Mouse (Mus musculus) ES-Bruce4 (cell line): ENCODE measurements around the gene Cldn6. TPM values are rescaled to one million over a fixed set of nuclear protein-coding genes. Genes with fewer than 3 reads are reported as not detected.

Source experiments
- H3K27ac ChIP-seq: 2 replicates; pipeline ENCODE4 v1.5.1; 2012; ENCODE audit warnings: low read length, inconsistent platforms; ENCODE audit not compliant: insufficient read depth
- H3K27me3 ChIP-seq: 2 replicates; pipeline ENCODE4 v1.6.1; 2012; ENCODE audit warnings: mild to moderate bottlenecking, low read length, inconsistent platforms; ENCODE audit not compliant: control insufficient read depth, poor library complexity, insufficient read depth, severe bottlenecking
- H3K36me3 ChIP-seq: 2 replicates; pipeline ENCODE4 v1.6.1; 2012; ENCODE audit warnings: inconsistent platforms, mild to moderate bottlenecking, low read length, moderate library complexity; ENCODE audit not compliant: control insufficient read depth, poor library complexity, insufficient read depth, severe bottlenecking
- H3K4me1 ChIP-seq: one replicate; pipeline ENCODE4 v1.8.1; 2011; ENCODE audit warnings: low read length; ENCODE audit not compliant: control insufficient read depth, insufficient read depth
- H3K4me3 ChIP-seq: 2 replicates; pipeline ENCODE4 v1.5.1; 2011; ENCODE audit warnings: low read depth, mild to moderate bottlenecking, low read length
- H3K9ac ChIP-seq: 2 replicates; pipeline ENCODE4 v1.6.1; 2012; ENCODE audit warnings: low read depth, mild to moderate bottlenecking, inconsistent platforms; ENCODE audit not compliant: poor library complexity, severe bottlenecking
- H3K9me3 ChIP-seq: replicated peaks from 2 replicates; pipeline ENCODE4 v1.6.1; 2012; ENCODE audit warnings: mild to moderate bottlenecking, low read length, inconsistent platforms; ENCODE audit not compliant: control insufficient read depth, poor library complexity, insufficient read depth, severe bottlenecking
- CTCF ChIP-seq: IDR thresholded peaks from one replicate; pipeline ENCODE4 v1.8.1; 2011; ENCODE audit warnings: low read depth, low read length
- EP300 ChIP-seq: IDR thresholded peaks from 2 replicates; pipeline ENCODE4 v1.6.1; 2011; ENCODE audit warnings: low read depth, low read length; ENCODE audit not compliant: insufficient read depth
- POLR2A ChIP-seq: IDR thresholded peaks from one replicate; pipeline ENCODE4 v1.8.1; 2011; ENCODE audit warnings: low read length; ENCODE audit not compliant: insufficient read depth
- polyA plus RNA-seq: library from polyadenylated mRNA; stranded (reverse); fragments of >200 nt; gene quantifications from 2 replicates; pipeline ENCODE4 v1.2.4, GENCODE M21; 2011; ENCODE audit warnings: low read depth; ENCODE audit not compliant: missing spikeins, insufficient read depth, insufficient read length

Gene Cldn6
- polyA plus RNA-seq, 1 experiment, result 300 TPM

- Histone ChIP-seq H3K9me3 (no peaks in the 10 kb centered on the region), H3K27ac (no peak overlapping the region), H3K36me3 (no peaks in the 10 kb centered on the region), H3K27me3 (no peaks in the 10 kb centered on the region), H3K4me3 (no peak overlapping the region), H3K4me1 (peaks cover under 1% of the 10 kb centered on the region), H3K9ac (no peak overlapping the region)
- TF ChIP-seq POLR2A, result no peak
- no peak for TF ChIP-seq CTCF
- no peak for TF ChIP-seq EP300
Observed at GRCm38 (mm10) chr17:23730441-23730840, 51.4 kb downstream of the Cldn6 start.

Other genes starting within 250 kb of the Cldn6 start
- gene Vmn2r117, start 199.6 kb upstream of the Cldn6 start, polyA plus RNA-seq, result not detected in 2 replicates
- gene Zfp213, start 115.0 kb upstream of the Cldn6 start, polyA plus RNA-seq, result 4.2 and 4.9 TPM in 2 replicates
- 25.1 and 27.7 TPM in 2 replicates for gene Zfp13, start 79.8 kb upstream of the Cldn6 start, polyA plus RNA-seq
- 51.8 and 58.5 TPM in 2 replicates for gene Zscan10, start 78.4 kb upstream of the Cldn6 start, polyA plus RNA-seq
- gene Mmp25, start 34.0 kb upstream of the Cldn6 start, polyA plus RNA-seq, result 10.9 and 12.6 TPM in 2 replicates
- gene Bicdl2, start 18.7 kb upstream of the Cldn6 start, polyA plus RNA-seq, result 2.9 and 3.2 TPM in 2 replicates
- 145 and 149 TPM in 2 replicates for gene Hcfc1r1, start 5.7 kb upstream of the Cldn6 start, polyA plus RNA-seq
- gene Thoc6, start 5.4 kb upstream of the Cldn6 start, polyA plus RNA-seq, result 57.3 and 63.1 TPM in 2 replicates
- gene Tnfrsf12a, start 1.8 kb upstream of the Cldn6 start, polyA plus RNA-seq, result 51.7 and 61.7 TPM in 2 replicates
- 1.7 and 2.9 TPM in 2 replicates for gene Cldn9, start 4.8 kb downstream of the Cldn6 start, polyA plus RNA-seq
- gene 1520401A03Rik, start 43.5 kb downstream of the Cldn6 start, polyA plus RNA-seq, result 3.6 and 4.1 TPM in 2 replicates
- gene Pkmyt1, start 47.1 kb downstream of the Cldn6 start, polyA plus RNA-seq, result 26.5 and 27.7 TPM in 2 replicates
- 2.4 and 2.7 TPM in 2 replicates for gene Paqr4, start 61.6 kb downstream of the Cldn6 start, polyA plus RNA-seq
- 0.57 and 1.4 TPM in 2 replicates for gene Kremen2, start 66.6 kb downstream of the Cldn6 start, polyA plus RNA-seq
- 32.9 and 34.2 TPM in 2 replicates for gene Flywch1, start 92.4 kb downstream of the Cldn6 start, polyA plus RNA-seq
- gene Flywch2, start 106.8 kb downstream of the Cldn6 start, polyA plus RNA-seq, result 10.7 and 13.1 TPM in 2 replicates
- 552 and 560 TPM in 2 replicates for gene Srrm2, start 111.3 kb downstream of the Cldn6 start, polyA plus RNA-seq
- 398 and 458 TPM in 2 replicates for gene Elob, start 149.9 kb downstream of the Cldn6 start, polyA plus RNA-seq
- gene Prss33, start 156.8 kb downstream of the Cldn6 start, polyA plus RNA-seq, result 1.6 and 2.0 TPM in 2 replicates
- gene Prss32, start 164.6 kb downstream of the Cldn6 start, polyA plus RNA-seq, result not detected in 2 replicates
- 16.0 and 19.3 TPM in 2 replicates for gene Prss41, start 164.9 kb downstream of the Cldn6 start, polyA plus RNA-seq
- not detected in 2 replicates for gene Prss21, start 188.8 kb downstream of the Cldn6 start, polyA plus RNA-seq
- not detected in 2 replicates for gene Dcpp1, start 201.6 kb downstream of the Cldn6 start, polyA plus RNA-seq
- gene Dcpp2, start 201.6 kb downstream of the Cldn6 start, polyA plus RNA-seq, result not detected in 2 replicates
- gene Dcpp3, start 238.2 kb downstream of the Cldn6 start, polyA plus RNA-seq, result not detected in 2 replicates